Mouse (Mus musculus): ENCODE measurements around the gene Ufc1.

Gene Ufc1

DNA sequence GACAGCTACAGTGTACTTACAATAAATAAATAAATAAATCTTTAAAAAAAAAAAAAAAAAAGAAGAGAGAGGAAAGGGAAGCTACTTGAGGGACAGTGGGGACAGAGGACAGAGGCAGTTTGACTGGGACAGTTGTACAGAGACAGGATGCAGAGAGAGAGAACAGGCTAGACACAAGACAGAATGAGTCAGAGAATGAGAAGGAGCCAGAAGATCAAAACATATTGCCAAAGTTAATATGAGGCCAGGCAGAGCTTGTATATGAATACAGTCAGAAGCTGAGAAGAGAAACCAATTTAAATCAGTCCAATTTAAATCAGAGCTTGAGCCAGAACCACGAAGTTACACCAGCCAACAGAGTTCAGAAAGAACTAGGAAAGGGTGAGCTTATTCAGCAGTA is 26.5 kb downstream of the Ufc1 start:
- DNase-seq: no peak

DNA sequence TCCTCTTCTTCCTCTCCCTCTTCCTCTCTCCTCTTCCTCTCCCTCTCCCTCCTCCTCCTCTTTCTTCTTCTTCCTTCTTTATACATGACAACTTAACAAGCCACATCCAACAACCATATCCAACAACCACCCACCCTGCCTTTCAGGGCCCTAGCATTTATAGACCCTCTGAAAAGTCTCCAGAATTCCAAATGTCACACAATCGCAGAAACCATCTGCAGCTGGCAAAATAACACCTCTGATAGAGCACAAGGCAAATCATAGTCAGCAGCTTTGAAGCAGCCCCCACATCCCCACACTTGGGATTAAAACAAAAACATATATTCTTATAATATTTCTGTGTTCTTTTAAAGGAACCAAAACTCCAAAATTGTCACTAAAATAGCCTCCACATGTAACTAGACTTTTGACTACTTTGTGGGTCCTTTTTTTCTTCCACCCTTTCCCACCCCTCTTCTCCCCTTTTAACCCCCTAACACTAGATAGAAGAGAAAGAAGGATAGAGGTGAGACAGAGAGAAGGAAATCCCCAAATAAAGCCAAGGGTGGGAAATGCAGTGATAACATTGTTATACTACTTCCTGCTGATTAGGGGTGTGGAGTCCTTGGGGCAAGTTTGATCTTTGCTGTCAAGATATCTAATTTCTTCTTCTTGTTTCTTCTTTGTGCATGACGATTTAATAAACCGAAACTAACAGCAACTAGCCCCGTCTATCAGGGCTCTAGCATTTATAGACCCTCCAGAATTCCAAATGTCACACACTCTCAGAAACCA is 28.7 kb downstream of the Ufc1 start:
- DNase-seq: no peak

DNA sequence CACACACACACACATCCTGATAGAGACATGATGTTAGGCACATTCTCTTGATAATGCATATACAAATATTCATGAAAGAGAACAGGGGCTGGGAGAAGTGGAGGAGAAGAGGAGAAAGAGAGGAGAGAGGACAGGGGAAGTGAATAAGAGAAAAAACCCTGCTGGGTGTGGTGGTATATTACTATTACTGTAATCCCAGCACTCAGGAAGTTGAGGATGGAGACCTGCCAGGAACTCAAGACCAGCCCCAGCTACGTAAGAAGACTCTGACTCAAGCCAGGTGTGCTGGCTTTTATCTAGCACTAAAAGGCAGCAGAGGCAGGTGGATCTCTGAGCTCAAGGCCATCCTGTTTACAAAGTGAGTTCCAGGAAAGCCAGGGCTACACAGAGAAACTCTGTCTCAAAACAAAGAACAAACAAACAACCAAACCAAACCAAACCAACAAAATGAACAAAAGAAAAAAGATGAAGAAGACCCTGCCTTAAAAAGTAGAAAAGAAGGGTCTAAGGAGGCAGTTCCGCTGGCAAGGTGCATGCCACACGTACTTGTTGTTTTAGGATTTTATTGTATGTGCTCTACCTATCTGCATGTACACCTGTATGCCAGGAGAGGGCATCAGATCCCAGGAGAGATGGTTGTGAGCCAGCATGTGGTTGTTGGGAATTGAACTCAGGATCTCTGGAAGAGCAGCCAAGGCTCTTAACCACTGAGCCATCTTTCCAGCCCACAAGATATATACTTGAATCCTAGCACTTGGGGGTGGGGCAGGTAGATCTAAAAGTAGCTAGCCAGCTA is 31.0 kb downstream of the Ufc1 start:
- DNase-seq: no peak

DNA sequence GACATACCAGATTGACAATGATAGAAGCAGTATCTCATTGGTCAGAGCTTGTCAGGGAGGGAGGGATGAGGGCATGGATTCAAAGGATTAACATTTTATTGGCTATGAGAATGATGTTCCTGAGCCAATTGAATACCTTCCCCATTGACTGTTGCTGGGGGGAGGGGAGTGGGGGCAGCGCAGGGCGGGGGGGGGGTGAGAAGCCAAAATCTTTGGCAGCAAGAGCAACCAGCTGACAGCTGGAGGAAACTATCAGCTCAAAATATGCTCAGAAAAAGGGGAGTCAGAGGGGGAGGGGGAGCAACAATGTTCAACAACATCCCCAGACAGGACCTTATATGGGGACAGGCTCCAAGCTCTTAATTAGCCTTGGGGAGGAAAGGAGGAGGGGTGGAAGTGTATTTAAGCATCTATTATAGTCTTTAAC is 31.6 kb downstream of the Ufc1 start:
- DNase-seq: no peak

DNA sequence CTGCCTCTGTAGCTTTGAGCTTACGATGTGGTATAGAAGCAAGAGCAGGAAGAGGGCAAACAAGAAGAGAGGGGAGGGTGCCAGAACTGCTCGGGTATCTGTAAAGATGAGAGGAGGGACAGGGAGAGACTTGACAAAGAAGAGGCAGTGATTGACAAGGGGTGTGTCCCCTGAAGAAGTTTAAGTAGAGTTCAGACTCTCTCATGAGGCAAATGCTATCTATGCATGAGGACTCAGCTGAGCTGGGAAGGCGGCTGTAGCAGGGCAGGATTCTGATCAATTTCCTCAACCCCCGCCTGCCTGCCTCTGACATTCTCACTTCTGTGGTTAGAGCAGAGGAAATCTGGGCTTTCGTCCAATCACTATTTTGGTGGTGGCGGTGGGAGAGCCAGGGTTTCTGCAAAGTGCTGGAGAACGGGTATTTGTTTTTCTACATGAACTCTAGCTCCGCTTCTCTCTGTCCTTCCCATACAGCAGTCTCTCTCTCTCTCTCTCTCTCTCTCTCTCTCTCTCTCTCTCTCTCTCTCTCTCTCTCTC is 32.2 kb downstream of the Ufc1 start:
- no peak for DNase-seq

DNA sequence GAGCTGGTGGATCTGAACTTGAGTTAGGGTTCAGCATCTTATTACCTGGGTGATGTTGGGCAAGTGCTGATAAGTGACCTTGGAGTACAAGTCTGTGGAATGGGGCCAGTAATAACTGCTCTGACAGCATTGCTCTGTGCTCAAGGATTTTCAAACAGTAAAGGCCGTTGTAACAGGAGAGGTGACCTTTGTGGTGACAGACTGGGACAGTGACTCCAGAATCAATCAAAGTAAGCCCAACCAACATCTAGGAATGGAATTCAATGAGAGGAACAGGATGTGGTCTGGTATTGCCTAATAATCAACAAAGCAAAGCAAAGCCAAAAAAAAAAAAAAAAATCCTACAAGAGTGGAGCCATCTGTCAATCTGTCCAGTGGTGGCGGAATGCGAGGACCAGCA is 34.5 kb downstream of the Ufc1 start:
- DNase-seq: no peak

DNA sequence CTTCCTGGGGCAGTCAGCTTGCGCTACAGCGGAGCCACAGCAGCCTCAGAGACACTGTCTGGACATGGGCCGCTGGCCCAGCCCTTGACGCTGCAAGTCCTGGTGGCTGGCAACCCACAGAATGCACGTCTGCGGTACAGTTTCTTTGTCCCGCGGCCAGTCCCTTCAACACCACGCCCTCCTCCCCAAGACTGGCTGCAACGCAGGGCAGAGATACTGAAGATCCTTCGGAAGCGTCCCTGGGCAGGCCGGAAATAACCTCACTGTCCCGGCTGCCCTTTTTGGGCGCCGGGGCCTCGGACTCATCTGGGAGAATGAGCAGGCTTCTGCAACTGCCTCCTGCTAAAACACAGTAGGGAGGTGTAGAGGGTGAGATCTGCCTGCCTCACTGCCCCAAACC is 35.9 kb downstream of the Ufc1 start:
- DNase-seq: no peak

DNA sequence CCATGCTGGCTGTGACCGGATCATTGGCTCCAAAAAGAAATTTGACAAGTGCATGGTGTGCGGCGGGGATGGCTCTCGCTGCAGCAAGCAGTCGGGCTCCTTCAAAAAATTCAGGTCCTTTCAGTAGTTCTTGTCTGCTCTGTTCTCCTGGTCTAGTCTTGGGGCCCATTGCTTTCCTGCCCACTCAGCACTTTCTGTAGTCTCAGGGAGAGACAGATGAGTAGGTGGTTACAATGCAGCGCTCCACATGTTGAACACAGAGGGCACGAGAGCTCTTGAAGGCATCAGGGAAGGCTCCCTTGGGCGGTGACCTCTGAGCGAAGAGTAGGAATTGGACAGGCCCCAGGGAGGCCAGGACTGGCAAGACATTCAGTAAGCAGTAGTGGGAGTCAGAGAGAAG is 37.0 kb downstream of the Ufc1 start:
- no peak for DNase-seq

DNA sequence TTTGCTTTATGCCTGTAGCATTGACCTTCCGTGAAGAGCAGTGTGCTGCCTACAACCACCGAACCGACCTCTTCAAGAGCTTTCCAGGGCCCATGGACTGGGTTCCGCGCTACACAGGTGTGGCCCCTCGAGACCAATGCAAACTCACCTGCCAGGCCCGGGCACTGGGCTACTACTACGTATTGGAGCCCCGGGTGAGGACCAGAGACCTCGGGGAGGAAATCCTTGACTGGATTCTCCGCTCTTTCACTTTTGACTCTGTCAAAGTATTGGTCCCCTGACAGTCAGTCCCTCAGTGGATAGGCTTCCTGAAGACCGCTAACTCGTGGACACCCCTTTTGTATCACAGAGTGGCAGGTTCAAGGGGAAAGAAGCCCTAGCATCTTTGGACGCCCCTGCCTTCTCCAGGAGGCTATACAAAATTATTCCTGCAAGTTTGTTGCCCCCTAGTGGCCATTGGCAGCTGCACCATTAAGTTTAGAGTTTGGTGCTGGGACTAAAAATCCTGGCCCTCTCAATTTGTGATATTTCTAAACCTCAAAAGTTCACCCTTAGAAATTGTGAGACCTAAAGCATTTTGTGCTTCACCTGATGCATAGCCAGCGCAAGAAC is 37.8 kb downstream of the Ufc1 start:
- peak; percentile 63 for DNase-seq

DNA sequence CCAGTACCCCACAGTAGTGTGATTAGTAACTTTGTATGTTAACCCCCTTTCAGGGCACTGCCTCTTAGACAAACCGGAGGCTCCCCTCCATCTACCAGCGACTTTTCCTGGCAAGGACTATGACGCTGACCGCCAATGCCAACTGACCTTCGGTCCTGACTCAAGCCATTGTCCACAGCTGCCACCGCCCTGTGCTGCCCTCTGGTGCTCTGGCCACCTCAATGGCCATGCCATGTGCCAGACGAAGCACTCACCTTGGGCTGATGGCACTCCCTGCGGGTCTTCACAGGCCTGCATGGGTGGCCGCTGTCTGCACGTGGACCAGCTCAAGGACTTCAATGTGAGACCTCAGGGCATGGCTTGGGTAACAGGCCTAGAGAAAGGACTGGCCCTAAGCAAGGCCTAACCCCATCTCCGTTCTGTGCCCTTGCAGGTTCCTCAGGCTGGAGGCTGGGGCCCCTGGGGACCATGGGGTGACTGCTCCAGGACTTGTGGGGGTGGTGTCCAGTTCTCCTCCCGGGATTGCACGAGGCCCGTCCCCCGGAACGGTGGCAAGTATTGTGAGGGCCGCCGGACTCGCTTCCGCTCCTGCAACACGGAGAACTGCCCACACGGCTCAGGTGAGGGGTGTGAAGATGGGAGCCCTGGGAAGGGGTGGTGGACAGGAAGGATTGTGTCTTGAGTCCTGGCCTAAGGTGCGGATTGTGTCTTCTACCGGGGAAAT is 38.6 kb downstream of the Ufc1 start:
- DNase-seq: no peak

DNA sequence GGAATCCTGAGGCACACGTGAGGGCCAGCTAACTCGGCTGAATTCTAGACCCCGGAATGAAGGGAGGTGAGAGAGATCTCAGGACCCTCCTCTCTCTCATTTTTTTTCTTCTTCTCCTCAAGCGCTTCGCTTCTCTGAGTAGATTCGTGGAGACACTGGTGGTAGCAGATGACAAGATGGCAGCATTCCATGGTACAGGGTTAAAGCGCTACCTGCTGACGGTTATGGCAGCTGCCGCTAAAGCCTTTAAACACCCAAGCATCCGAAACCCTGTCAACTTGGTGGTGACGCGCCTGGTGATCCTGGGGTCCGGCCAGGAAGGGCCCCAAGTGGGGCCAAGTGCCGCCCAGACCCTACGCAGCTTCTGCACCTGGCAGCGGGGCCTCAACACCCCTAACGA is 42.4 kb downstream of the Ufc1 start:
- DNase-seq: no peak

DNA sequence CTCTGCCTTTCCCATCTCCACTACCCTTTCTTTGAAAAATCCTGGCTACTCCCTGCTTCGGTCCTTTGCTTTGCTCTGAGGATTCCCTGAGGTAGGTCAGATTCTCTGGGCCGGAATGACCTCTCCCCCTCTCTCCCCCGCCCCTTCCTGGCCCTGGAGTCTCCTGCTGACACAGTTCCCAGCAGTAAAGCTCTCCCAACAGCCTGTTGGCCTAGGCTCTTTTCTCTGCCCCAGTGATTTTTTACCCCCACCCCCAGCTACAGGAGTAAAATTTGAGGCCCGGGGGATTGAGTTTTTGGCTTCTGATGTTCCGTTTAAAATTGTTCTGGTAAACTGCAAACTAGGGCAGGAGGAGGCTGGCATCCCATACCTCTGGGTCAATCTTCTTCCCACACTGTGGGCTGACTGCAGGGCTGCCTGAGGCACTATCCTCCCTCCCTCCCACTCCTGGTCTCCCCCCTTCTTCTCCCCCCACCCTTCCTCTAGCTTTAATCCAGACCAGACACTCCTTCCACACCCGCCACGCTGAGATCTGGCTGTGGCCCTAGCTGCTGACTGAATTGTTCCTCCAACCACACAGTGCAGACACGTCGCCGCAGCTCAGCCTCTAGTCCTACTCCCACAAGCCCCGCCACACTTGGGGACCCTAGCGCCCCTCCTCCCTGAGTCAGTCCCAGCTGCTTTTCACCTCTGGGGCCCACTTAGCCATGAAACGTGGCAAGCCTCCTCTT is 43.1 kb downstream of the Ufc1 start:
- no peak for DNase-seq

DNA sequence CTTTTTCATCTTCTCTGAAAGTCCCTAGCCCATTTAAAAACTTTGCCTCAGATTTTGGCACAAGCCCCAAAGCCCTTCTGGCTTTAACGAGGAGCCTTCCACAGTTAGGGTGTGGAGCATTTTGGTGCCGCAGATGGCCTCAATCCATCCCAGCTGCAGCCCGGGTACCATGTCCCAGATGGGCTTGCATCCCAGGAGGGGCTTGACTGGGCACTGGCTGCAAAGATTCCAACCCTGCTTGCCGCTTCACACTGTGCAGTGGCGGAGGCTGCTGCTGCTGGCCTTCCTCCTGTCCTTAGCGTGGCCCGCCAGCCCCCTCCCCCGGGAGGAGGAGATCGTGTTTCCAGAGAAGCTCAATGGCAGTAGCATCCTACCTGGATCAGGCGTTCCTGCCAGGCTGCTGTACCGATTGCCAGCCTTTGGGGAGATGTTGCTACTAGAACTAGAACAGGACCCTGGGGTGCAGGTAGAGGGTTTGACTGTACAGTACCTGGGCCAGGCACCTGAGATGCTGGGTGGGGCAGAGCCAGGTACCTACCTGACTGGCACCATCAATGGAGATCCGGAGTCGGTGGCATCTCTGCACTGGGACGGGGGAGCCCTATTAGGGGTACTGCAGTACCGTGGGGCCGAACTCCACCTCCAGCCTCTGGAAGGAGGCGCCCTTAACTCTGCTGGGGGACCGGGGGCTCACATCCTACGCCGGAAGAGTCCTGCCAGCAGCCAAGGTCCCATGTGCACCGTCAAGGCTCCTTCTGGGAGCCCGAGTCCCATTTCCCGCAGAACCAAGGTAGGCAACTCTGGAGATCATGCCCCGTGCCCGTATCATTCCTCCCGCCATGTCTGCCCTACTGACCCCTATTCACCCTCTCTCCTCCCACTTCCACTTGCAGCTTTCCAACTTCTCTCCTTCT is 43.9 kb downstream of the Ufc1 start, which contains the start of gene Ndufs2:
TSS of gene Ndufs2 (minus strand) at position 709 of the 914 bp plus-strand sequence.
- no peak for DNase-seq

DNA sequence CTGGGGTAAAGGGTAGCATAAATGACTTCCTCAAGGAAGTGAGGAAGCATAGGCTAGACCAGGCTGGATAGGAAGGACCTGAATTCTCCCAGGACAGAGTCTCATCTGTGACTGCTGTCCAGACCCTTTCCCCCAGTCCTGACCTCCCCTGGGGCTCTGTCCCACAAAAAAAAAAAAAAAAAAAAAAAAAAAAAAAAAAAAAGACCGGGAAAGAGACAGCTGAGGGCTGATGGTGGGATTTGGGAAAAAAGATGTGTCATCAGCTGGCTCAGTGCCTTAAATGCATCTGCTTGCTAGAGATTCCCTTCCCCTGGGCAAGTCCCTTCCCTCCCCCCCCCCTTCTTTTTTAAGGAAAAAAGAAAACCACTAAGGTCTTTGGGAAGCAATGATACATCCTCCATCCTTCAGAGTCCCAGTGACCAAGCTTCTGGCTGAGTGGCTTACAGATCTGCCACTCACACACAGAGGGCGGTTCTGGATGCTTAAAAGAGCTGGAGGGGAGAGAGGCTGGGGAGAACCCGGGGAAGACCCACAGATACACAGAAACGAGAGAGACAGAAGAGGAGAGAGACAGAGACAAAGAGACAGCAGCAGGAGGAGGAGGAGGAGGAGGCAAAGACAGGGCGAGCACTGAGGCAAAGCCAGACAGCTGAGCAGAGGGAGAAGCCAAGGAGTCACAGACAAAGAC is 44.8 kb downstream of the Ufc1 start, which contains the start of gene Adamts4:
TSS of gene Adamts4 (plus strand) at position 509 of the 688 bp plus-strand sequence.
- no peak for DNase-seq

DNA sequence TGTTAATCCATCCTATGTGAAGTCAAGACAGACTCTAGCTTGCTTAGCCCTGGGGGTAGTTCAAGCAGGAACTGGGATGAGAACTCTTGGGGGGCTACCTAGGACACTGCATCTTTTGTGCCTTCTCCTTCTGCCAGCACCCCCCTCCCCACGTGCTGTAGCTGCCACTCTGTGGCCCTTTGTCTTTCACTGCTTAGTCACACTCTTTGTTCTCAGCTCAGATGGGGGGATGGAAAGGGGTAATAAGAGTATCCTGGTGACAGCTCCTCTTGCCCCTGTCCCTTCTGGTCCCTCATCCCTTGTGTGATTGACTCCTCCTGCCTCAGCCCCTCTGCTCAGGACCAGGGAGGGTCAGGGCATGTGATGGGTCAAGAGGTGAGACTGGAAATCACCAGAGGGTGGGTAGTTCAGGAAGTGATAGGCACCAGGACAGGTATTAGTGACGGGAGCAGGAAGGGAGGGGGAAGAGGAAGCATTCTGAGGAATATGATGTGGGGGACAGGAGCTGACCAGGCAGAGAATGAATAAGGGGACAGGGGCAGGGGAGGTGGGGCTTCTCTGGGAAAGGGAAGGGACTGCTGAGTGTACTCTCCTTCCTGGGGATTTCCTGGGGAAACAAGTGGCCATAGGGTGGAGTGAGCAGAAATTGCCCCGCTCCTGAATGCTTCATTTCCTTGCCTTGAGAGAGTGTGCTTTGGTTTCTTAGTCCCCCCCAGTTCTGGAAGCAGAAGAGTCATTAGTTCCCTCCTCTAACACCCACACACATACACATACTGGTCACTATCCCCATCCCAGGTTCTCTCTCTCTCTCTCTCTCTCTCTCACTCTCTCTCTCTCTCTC is 46.2 kb downstream of the Ufc1 start:
- no peak for DNase-seq

DNA sequence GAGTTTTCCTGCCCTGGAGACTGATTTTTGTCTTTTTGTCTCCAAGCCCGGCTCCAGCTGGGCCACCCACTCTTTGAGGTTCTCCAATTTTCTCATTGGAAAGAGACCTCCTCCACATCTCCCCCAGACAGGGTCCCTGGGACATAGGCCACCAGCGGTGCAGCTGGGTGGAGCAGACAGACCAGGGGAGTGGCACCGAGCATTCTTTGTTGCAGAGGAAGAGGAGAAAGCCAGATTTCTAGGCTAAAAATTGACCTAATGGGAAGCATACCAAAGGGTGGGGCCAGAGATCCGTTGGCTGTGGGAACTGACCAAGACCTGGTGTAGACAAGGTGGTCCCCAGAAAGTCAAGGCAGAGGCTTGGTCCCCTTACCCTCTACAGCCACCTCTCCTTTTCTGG is 46.9 kb downstream of the Ufc1 start:
- DNase-seq: no peak

DNA sequence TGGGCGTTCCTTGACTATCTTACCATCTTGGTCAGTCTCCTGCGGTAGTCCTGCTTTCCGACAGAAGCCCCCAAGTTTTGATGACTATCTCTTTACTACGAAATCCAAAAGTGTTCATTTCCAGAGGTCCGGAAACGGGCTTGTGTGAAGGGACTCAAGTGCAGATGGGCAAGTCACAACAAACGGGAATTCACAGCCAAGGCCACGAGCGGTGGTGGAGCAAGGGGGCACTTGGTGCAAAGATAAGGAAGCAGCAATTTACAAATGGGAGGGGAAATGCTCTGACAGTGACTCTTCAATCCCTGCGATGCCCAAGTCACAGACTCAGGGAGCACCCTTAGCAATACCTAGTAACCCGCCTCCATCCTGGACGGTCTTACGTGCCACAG is 47.4 kb downstream of the Ufc1 start:
- no peak for DNase-seq

DNA sequence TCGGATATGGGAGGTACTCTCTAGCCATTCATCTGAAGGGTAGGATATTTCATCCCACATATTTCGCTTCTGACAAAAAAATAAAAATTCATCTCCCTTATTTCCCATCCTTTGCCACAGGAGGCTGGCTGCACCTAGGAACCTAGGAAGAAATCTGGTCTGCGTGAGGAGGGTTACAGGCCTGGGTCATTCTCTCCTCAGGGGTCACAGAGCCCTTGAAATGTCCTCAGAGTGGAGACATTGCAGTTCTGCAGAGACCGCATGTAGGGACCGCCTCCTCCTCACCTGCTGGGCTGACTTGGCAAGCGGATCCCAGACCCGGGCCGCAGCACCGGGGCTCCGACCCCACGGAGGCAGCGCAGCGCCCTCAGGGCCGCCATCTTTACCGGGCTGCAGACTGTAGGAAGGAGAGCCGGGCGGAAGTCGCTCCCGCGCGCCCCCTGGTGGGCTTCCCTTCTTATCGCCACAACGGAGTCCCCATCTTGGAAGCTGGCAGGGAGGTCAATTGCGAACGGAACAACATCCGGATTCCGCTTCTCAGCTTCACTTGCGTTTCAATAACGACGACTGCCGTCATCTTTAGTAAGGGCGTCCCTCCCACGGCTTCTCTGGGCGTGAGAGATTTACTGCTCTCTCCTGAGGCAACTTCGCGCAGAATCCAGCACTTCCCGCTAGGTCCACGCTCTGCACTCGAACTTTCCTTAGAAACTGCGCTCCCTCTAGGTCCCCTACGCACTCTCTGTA is 47.9 kb downstream of the Ufc1 start:
- peak; percentile 98 for DNase-seq

DNA sequence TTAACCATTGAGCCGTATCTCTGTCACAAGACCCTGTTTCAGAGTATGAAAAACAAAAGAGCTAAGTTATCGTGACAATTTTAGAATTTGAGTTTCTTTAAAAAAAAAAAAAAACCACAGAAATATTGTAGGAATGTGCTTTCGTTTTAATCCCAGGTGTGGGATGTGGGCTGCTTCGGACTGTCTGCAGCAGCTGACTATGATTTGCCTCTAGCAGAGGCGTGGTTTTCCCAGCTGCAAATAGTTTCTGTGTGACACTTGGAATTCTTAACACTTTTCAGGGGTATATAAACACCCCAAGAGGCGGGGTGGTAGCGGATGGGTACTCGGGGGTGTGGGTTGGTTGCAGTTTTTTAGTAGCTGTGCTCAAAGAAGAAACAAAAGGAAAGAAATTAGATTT is 49.5 kb downstream of the Ufc1 start:
- no peak for DNase-seq

All from cerebellum, adult 8-10 months (tissue).